Mouse (Mus musculus) intestine, embryonic 16.5 days (tissue): Measurements from ENCODE around the gene Ifit1. TPM values are rescaled to one million over a fixed set of nuclear protein-coding genes. Genes with fewer than 3 reads are reported as not detected.

Experiments
- ATAC-seq: fragments of 200-750 bp; cut with Nextera tagmentation; 2 replicates; pipeline ENCODE4 v1.8.0; 2017; ENCODE audit warnings: moderate TSS enrichment, moderate library complexity
- H3K27ac ChIP-seq: fragments of 300-500 bp; sonication (generic); 2 replicates; pipeline ENCODE4 v1.5.1; 2014; ENCODE audit warnings: mild to moderate bottlenecking, low read length
- H3K27me3 ChIP-seq: fragments of 300-500 bp; sonication (generic); replicated peaks from 2 replicates; pipeline ENCODE4 v1.6.1; 2014; ENCODE audit warnings: low read length, control low read depth, mixed read lengths; ENCODE audit not compliant: control insufficient read depth, insufficient read depth
- H3K36me3 ChIP-seq: fragments of 300-500 bp; sonication (generic); 2 replicates; pipeline ENCODE4 v1.6.1; 2014; ENCODE audit warnings: low read length, control low read depth; ENCODE audit not compliant: control insufficient read depth, insufficient read depth
- H3K4me1 ChIP-seq: fragments of 300-500 bp; sonication (generic); 2 replicates; pipeline ENCODE4 v1.6.1; 2014; ENCODE audit warnings: low read length, control low read depth, mixed read lengths; ENCODE audit not compliant: control insufficient read depth, insufficient read depth
- H3K4me2 ChIP-seq: fragments of 300-500 bp; sonication (generic); 2 replicates; pipeline ENCODE4 v1.6.1; 2014; ENCODE audit warnings: low read depth, low read length, control low read depth
- H3K4me3 ChIP-seq: fragments of 300-500 bp; sonication (generic); 2 replicates; pipeline ENCODE4 v1.5.1; 2014; ENCODE audit warnings: mild to moderate bottlenecking, low read length
- H3K9ac ChIP-seq: fragments of 300-500 bp; sonication (generic); 2 replicates; pipeline ENCODE4 v1.6.1; 2014; ENCODE audit warnings: low read depth, low read length
- H3K9me3 ChIP-seq: fragments of 300-500 bp; sonication (generic); 2 replicates; pipeline ENCODE4 v1.6.1; 2016; ENCODE audit warnings: low read length, control low read depth; ENCODE audit not compliant: control insufficient read depth
- WGBS: fragments of 180-500 bp; shearing (Covaris S2); extraction: QIAGEN DNeasy Blood & Tissue Kit; methylation state at CpG from one replicate; pipeline ENCODE4 v1.1.7; 2014; 5-methylcytosine and 5-hydroxymethylcytosine counted together
- polyA plus RNA-seq: library from polyadenylated mRNA; unstranded; fragments of >200 nt; fragmentation: Nextera tagmentation; extraction: Ambion mirVana; gene quantifications from 2 replicates; pipeline ENCODE4 v1.2.1, GENCODE M21; 2015

The Ifit1 gene
- polyA plus RNA-seq, 1 experiment from 2014 or later: 10.8 TPM

DNA sequence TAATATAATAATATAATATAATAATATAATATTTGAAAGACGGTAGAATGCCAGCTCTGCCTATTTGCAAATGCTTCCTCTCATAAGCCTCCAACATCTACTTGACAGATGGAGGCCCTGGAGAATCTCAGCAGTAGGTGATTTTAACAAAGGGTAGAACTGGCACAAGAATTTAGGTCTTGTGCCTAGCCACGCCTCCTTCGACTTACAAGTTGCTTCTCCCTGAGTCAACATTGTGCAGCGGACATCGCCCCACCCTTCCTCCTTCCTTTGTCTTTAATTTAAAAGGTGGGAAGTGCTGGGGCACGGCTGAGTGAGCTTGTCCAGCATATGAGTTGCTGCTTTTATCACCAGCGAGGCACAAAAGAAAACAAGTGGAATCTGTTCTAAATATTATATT, 32.8 kb downstream of the Ifit1 start:
- no peak overlapping the region for H3K4me3 ChIP-seq
- H3K9ac ChIP-seq: no peak overlapping the region
- no peak overlapping the region for H3K4me2 ChIP-seq
- no peaks in the 10 kb centered on the region for H3K27me3 ChIP-seq
- 52% methylated on average over 7 of the region's 7 CpGs for WGBS
- no peak for ATAC-seq
- H3K36me3 ChIP-seq: no peaks in the 10 kb centered on the region
- H3K9me3 ChIP-seq: no peaks in the 10 kb centered on the region
- H3K4me1 ChIP-seq: no peaks in the 10 kb centered on the region
- no peak overlapping the region for H3K27ac ChIP-seq

DNA sequence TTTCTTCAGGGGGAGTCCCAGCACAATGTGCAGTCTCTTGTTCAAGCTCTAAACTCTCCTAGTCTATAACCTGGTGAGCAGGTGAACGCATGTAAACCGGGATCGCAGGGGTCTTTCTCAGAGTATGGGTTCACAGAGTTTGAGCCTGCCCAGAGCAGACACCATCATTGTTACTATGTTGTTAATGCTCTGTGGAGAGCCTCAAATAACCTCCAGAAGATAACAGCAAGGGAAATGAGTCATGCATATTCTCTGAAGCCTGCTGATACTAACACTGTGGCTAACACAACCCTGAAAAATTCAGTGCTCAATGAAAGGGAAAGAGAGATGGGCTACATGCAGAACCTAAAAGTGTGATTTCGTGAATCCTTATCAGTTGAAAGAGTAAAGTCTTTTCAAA, 37.8 kb downstream of the Ifit1 start:
- H3K9me3 ChIP-seq: no peaks in the 10 kb centered on the region
- H3K4me2 ChIP-seq: no peak overlapping the region
- no peaks in the 10 kb centered on the region for H3K36me3 ChIP-seq
- H3K4me3 ChIP-seq: no peak overlapping the region
- no peak overlapping the region for H3K9ac ChIP-seq
- H3K27me3 ChIP-seq: no peaks in the 10 kb centered on the region
- WGBS: 86% methylated on average over 4 of the region's 4 CpGs
- ATAC-seq: no peak
- H3K4me1 ChIP-seq: no peaks in the 10 kb centered on the region
- H3K27ac ChIP-seq: no peak overlapping the region

DNA sequence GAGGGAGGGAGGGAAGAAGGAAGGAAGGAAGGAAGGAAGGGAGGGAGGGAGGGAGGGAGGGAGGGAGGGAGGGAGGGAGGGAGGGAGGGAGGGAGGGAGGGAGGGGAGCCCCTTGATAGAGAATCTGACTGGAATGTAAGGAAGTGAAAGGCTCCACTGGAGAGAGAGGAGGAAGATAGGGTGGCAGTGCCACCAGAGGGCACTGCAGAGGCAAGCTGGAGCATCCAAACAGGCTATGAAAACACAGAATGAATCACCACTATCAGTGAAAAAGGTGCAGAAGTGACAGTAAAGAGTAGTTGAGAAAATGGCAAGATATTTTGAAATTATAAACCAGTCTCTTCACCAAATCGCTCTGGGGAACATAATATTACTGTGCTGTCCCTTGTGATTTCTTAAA, 44.2 kb downstream of the Ifit1 start:
- no peaks in the 10 kb centered on the region for H3K27me3 ChIP-seq
- no peak overlapping the region for H3K27ac ChIP-seq
- H3K4me3 ChIP-seq: no peak overlapping the region
- H3K4me2 ChIP-seq: no peak overlapping the region
- WGBS: 67% methylated on average over 1 of the region's 1 CpGs
- H3K4me1 ChIP-seq: no peaks in the 10 kb centered on the region
- H3K36me3 ChIP-seq: no peaks in the 10 kb centered on the region
- H3K9me3 ChIP-seq: no peaks in the 10 kb centered on the region
- no peak for ATAC-seq
- H3K9ac ChIP-seq: no peak overlapping the region

GRCm38 (mm10) chr19:34685530-34685929, 44.9 kb downstream of the Ifit1 start:
- no peaks in the 10 kb centered on the region for H3K9me3 ChIP-seq
- H3K27ac ChIP-seq: no peak overlapping the region
- 97% methylated on average over 1 of the region's 1 CpGs for WGBS
- H3K4me2 ChIP-seq: no peak overlapping the region
- no peaks in the 10 kb centered on the region for H3K4me1 ChIP-seq
- no peak overlapping the region for H3K4me3 ChIP-seq
- H3K27me3 ChIP-seq: no peaks in the 10 kb centered on the region
- no peak for ATAC-seq
- no peak overlapping the region for H3K9ac ChIP-seq
- no peaks in the 10 kb centered on the region for H3K36me3 ChIP-seq

- Histone ChIP-seq H3K36me3 (no peaks in the 10 kb centered on the region), H3K4me2 (no peak overlapping the region), H3K9me3 (no peaks in the 10 kb centered on the region), H3K4me3 (no peak overlapping the region), H3K27me3 (no peaks in the 10 kb centered on the region), H3K9ac (no peak overlapping the region), H3K27ac (no peak overlapping the region), H3K4me1 (no peaks in the 10 kb centered on the region; the same call in 1 of the 2 replicates)
- peak; percentile 86 for ATAC-seq
- 56% methylated on average over 6 of the region's 6 CpGs for WGBS
These were observed 50.7 kb downstream of the Ifit1 start for GRCm38 (mm10) chr19:34691402-34691801.

DNA sequence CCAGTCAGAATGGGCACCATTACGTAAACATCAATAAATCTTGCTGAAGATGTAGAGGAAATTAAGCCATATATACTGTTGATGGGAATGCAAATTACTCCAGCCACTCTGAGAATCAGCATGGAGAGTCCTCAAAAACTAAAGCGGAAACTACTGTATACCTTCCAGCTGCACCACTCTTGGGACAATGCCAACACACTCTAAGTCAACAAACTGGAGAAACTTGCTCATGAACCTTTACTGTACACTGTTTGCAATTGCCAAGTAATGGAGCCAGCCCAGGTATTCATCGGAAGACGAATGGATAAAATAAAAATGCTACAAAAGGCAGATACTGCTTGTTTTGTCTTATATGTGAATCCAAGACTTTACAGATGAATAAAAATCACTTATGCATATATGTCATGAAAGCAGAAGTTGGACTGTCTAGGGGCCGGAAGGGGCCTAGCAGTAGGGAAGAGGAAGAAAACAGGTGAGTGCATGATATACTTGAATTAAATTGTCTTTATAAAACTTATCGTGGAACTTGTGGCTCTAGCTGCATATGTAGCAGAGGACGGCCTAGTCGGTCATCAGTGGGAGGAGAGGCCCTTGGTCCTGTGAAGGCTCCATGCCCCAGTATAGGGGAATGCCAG, 55.8 kb downstream of the Ifit1 start:
- H3K9ac ChIP-seq: no peak overlapping the region
- H3K4me1 ChIP-seq: peaks cover 8% of the 10 kb centered on the region
- no peaks in the 10 kb centered on the region for H3K36me3 ChIP-seq
- no peak overlapping the region for H3K27ac ChIP-seq
- no peaks in the 10 kb centered on the region for H3K9me3 ChIP-seq
- no peak overlapping the region for H3K4me3 ChIP-seq
- peak; percentile 47; the same call in 1 of the 2 replicates for ATAC-seq
- 83% methylated on average over 8 of the region's 8 CpGs for WGBS
- no peak overlapping the region for H3K4me2 ChIP-seq
- no peaks in the 10 kb centered on the region for H3K27me3 ChIP-seq

GRCm38 (mm10) chr19:34697461-34697860, 56.8 kb downstream of the Ifit1 start:
- Histone ChIP-seq H3K4me3 (no peak overlapping the region), H3K4me2 (no peak overlapping the region), H3K9me3 (no peaks in the 10 kb centered on the region), H3K27ac (no peak overlapping the region), H3K27me3 (no peaks in the 10 kb centered on the region), H3K4me1 (peaks cover 8% of the 10 kb centered on the region), H3K9ac (no peak overlapping the region), H3K36me3 (no peaks in the 10 kb centered on the region)
- 70% methylated on average over 2 of the region's 2 CpGs for WGBS
- no peak for ATAC-seq

- Histone ChIP-seq H3K27me3 (no peaks in the 10 kb centered on the region), H3K9me3 (no peaks in the 10 kb centered on the region), H3K4me1 (peaks cover 8% of the 10 kb centered on the region), H3K27ac (no peak overlapping the region), H3K36me3 (no peaks in the 10 kb centered on the region), H3K4me3 (no peak overlapping the region), H3K9ac (no peak overlapping the region), H3K4me2 (no peak overlapping the region)
- peak; percentile 77 for ATAC-seq
- 45% methylated on average over 3 of the region's 3 CpGs for WGBS
These were observed 57.8 kb downstream of the Ifit1 start for GRCm38 (mm10) chr19:34698432-34698831.

DNA sequence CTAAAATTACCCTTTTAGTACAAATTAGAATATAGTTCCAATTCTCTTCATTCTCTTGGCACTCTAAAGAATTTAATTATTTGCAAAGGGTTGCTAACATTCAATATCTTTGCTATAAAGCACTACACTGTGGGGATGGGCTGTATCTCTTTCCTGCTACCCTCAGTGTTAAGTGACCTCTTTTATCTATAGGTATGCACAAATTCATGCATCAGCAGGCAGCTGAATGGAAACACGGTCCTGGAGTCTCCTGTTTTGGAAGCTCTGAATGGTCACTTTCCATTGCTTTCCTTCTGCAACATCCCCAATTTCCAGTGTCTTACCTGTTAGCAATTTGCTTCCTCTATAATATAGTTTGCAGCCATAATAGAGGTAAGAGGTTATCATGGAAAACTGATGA, 58.2 kb downstream of the Ifit1 start:
- Histone ChIP-seq H3K9me3 (no peaks in the 10 kb centered on the region), H3K36me3 (no peaks in the 10 kb centered on the region), H3K27ac (no peak overlapping the region), H3K27me3 (no peaks in the 10 kb centered on the region), H3K4me1 (peaks cover 8% of the 10 kb centered on the region), H3K4me3 (no peak overlapping the region), H3K9ac (no peak overlapping the region), H3K4me2 (no peak overlapping the region)
- 54% methylated on average over 1 of the region's 1 CpGs for WGBS
- no peak for ATAC-seq

DNA sequence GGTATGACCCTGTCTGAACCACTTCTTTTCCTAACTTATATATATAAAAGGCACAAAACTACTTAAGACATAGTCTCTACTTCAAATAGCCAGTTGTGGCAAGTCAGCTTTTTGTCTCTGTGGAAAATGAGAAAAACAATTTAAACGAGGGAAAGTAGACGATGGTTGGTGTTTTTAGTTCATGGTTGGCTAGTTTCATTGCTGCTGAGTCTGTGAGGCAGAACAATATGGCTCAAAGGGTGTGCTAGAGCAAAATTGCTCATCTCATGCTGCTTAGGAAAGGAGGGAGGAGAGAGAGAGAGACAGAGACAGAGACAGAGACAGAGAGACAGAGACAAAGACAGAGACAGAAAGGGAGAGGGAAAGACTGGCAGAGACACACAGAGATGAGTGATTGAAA, 58.6 kb downstream of the Ifit1 start:
- H3K9me3 ChIP-seq: no peaks in the 10 kb centered on the region
- H3K27ac ChIP-seq: no peak overlapping the region
- ATAC-seq: no peak
- H3K4me2 ChIP-seq: no peak overlapping the region
- no peak overlapping the region for H3K9ac ChIP-seq
- H3K4me3 ChIP-seq: no peak overlapping the region
- H3K27me3 ChIP-seq: no peaks in the 10 kb centered on the region
- peaks cover 8% of the 10 kb centered on the region for H3K4me1 ChIP-seq
- 86% methylated on average over 2 of the region's 2 CpGs for WGBS
- no peaks in the 10 kb centered on the region for H3K36me3 ChIP-seq
